Mouse (Mus musculus) intestine, postnatal 0 days (tissue): Measurements from ENCODE around the gene Prrt2. TPM values are rescaled to one million over a fixed set of nuclear protein-coding genes. Genes with fewer than 3 reads are reported as not detected.

Source experiments
- ATAC-seq: fragments of 200-750 bp; cut with Nextera tagmentation; 2 replicates; pipeline ENCODE4 v1.8.0; 2017; ENCODE audit warnings: mild to moderate bottlenecking, moderate TSS enrichment, moderate library complexity
- H3K27ac ChIP-seq: fragments of 300-500 bp; sonication (generic); 2 replicates; pipeline ENCODE4 v1.5.1; 2014; ENCODE audit warnings: mild to moderate bottlenecking, low read depth, low read length, moderate library complexity
- H3K27me3 ChIP-seq: fragments of 300-500 bp; sonication (generic); replicated peaks from 2 replicates; pipeline ENCODE4 v1.6.1; 2014; ENCODE audit warnings: low read length, mixed read lengths; ENCODE audit not compliant: control insufficient read depth, insufficient read depth
- H3K36me3 ChIP-seq: fragments of 300-500 bp; sonication (generic); 2 replicates; pipeline ENCODE4 v1.6.1; 2014; ENCODE audit warnings: mild to moderate bottlenecking, moderate library complexity; ENCODE audit not compliant: control insufficient read depth, insufficient read depth
- H3K4me1 ChIP-seq: fragments of 300-500 bp; sonication (generic); replicated peaks from 2 replicates; pipeline ENCODE4 v1.6.1; 2014; ENCODE audit warnings: antibody characterized with exemption, low read length, mixed read lengths; ENCODE audit not compliant: control insufficient read depth, insufficient read depth
- H3K4me2 ChIP-seq: fragments of 300-500 bp; sonication (generic); replicated peaks from 2 replicates; pipeline ENCODE4 v1.6.1; 2014; ENCODE audit warnings: low read depth, mild to moderate bottlenecking, moderate library complexity
- H3K4me3 ChIP-seq: fragments of 300-500 bp; sonication (generic); 2 replicates; pipeline ENCODE4 v1.5.1; 2014; ENCODE audit warnings: low read depth, low read length
- H3K9ac ChIP-seq: fragments of 300-500 bp; sonication (generic); 2 replicates; pipeline ENCODE4 v1.6.1; 2014; ENCODE audit warnings: mild to moderate bottlenecking, low read depth, low read length
- H3K9me3 ChIP-seq: fragments of 300-500 bp; sonication (generic); 2 replicates; pipeline ENCODE4 v1.6.1; 2016; ENCODE audit warnings: mixed run types; ENCODE audit not compliant: control insufficient read depth
- CTCF ChIP-seq: sonication (generic); IDR thresholded peaks from 2 replicates; pipeline ENCODE4 v1.5.1; 2016; ENCODE audit warnings: low read depth, mild to moderate bottlenecking, control low read depth, antibody characterized with exemption, moderate library complexity
- WGBS: fragments of 180-500 bp; shearing (Covaris S2); extraction: QIAGEN DNeasy Blood & Tissue Kit; methylation state at CpG from one replicate; pipeline ENCODE4 v1.1.7; 2014; 5-methylcytosine and 5-hydroxymethylcytosine counted together
- polyA plus RNA-seq: library from polyadenylated mRNA; unstranded; fragments of >200 nt; fragmentation: Nextera tagmentation; extraction: Ambion mirVana; gene quantifications from 2 replicates; pipeline ENCODE4 v1.2.1, GENCODE M21; 2015

The Prrt2 gene
- polyA plus RNA-seq, 1 experiment from 2014 or later, result 2.5 TPM

- H3K4me3 ChIP-seq, result peak overlapping the region; percentile 64
- 87% methylated on average over 6 of the region's 6 CpGs for WGBS
Measured at GRCm38 (mm10) chr7:127013385-127013784, 7.6 kb downstream of the Prrt2 start.

GRCm38 (mm10) chr7:127012845-127013244 is 8.2 kb downstream of the Prrt2 start:
- no peak for ATAC-seq
- TF ChIP-seq CTCF, result no peak

More at GRCm38 (mm10) chr7:127013385-127013784, 7.6 kb downstream of the Prrt2 start:
- Histone ChIP-seq H3K27ac (peak overlapping the region; percentile 22; the same call in 1 of the 2 replicates), H3K9ac (peak overlapping the region; percentile 54), H3K4me1 (peaks cover 11% of the 10 kb centered on the region), H3K9me3 (no peaks in the 10 kb centered on the region), H3K36me3 (0 out of 2 replicates have a peak, but pooled peaks cover 7% of the 10 kb centered on the region), H3K27me3 (no peaks in the 10 kb centered on the region), H3K4me2 (peak overlapping the region; percentile 69)
- no peak for ATAC-seq
- TF ChIP-seq CTCF, result no peak

GRCm38 (mm10) chr7:127012374-127012773 is 8.6 kb downstream of the Prrt2 start:
- Histone ChIP-seq H3K9me3 (no peaks in the 10 kb centered on the region), H3K27me3 (no peaks in the 10 kb centered on the region), H3K9ac (no peak overlapping the region), H3K4me3 (no peak overlapping the region), H3K4me1 (peaks cover 15% of the 10 kb centered on the region), H3K4me2 (no peak overlapping the region), H3K27ac (no peak overlapping the region), H3K36me3 (0 out of 2 replicates have a peak, but pooled peaks cover 7% of the 10 kb centered on the region)
- TF ChIP-seq CTCF, result no peak
- ATAC-seq, result no peak
- 79% methylated on average over 6 of the region's 6 CpGs for WGBS

More at GRCm38 (mm10) chr7:127012845-127013244, 8.2 kb downstream of the Prrt2 start:
- Histone ChIP-seq H3K4me3 (no peak overlapping the region), H3K4me1 (peaks cover 13% of the 10 kb centered on the region), H3K9ac (no peak overlapping the region), H3K27ac (0 out of 2 replicates have a peak overlapping the region, but pooled peaks have one; percentile 22), H3K4me2 (peak overlapping the region; percentile 69), H3K36me3 (0 out of 2 replicates have a peak, but pooled peaks cover 7% of the 10 kb centered on the region), H3K27me3 (no peaks in the 10 kb centered on the region), H3K9me3 (no peaks in the 10 kb centered on the region)
- 89% methylated on average over 10 of the region's 10 CpGs for WGBS

- WGBS, result 80% methylated on average over 2 of the region's 2 CpGs
- TF ChIP-seq CTCF, result no peak
- Histone ChIP-seq H3K4me2 (no peak overlapping the region), H3K4me3 (no peak overlapping the region), H3K9me3 (no peaks in the 10 kb centered on the region), H3K36me3 (0 out of 2 replicates have a peak, but pooled peaks cover 7% of the 10 kb centered on the region), H3K4me1 (peaks cover 15% of the 10 kb centered on the region), H3K27me3 (no peaks in the 10 kb centered on the region), H3K27ac (0 out of 2 replicates have a peak overlapping the region, but pooled peaks have one; percentile 3), H3K9ac (no peak overlapping the region)
- ATAC-seq, result no peak
Measured at GRCm38 (mm10) chr7:127011717-127012116, 9.3 kb downstream of the Prrt2 start.

GRCm38 (mm10) chr7:127011051-127011450 is 10.0 kb downstream of the Prrt2 start:
- Histone ChIP-seq H3K4me2 (no peak overlapping the region), H3K4me1 (peaks cover 15% of the 10 kb centered on the region), H3K36me3 (0 out of 2 replicates have a peak, but pooled peaks cover 7% of the 10 kb centered on the region), H3K4me3 (no peak overlapping the region), H3K27me3 (no peaks in the 10 kb centered on the region), H3K9me3 (no peaks in the 10 kb centered on the region), H3K27ac (0 out of 2 replicates have a peak overlapping the region, but pooled peaks have one; percentile 3), H3K9ac (no peak overlapping the region)
- ATAC-seq, result no peak
- 95% methylated on average over 2 of the region's 2 CpGs for WGBS
- no peak for TF ChIP-seq CTCF

- Histone ChIP-seq H3K9ac (no peak overlapping the region), H3K27me3 (no peaks in the 10 kb centered on the region), H3K36me3 (0 out of 2 replicates have a peak, but pooled peaks cover 7% of the 10 kb centered on the region), H3K4me1 (peaks cover 15% of the 10 kb centered on the region), H3K27ac (peak overlapping the region; percentile 94), H3K9me3 (no peaks in the 10 kb centered on the region), H3K4me2 (peak overlapping the region; percentile 45; the same call in 1 of the 2 replicates), H3K4me3 (no peak overlapping the region)
- WGBS, result 64% methylated on average over 17 of the region's 17 CpGs
- TF ChIP-seq CTCF, result no peak
- 0 out of 2 replicates have a peak, but pooled peaks have one; percentile 12 for ATAC-seq
Measured at GRCm38 (mm10) chr7:127009307-127010085, 11.5 kb downstream of the Prrt2 start.
